Mouse (Mus musculus): ENCODE measurements around the gene Scin.

The Scin gene

DNA sequence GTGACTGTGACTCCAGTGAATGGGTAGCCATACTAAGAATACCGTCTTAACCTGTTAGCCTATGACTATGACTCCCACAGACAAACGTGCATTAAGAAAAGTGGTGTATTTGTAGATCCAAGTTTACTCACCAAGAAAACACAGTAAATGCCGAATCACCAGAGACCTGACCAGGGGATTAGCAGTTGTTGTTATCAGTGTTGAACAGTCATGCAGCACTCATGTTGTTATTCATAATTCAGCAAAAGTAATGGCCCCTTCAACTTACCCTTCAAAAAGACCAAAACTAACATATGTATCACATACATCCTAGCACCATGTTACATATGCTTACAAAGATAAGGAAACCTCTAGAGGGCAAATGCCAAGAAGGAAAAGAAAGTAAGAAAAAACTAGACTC lies 106.6 kb downstream of the Scin start:
- DNase-seq (ENCODE audit: low spot score in 2 of 2) = peak; percentile 22 to 56

GRCm38 (mm10) chr12:40023918-40024317 lies 110.1 kb downstream of the Scin start:
- no peak for DNase-seq (ENCODE audit: low spot score in 2 of 2)

GRCm38 (mm10) chr12:40023014-40023642 lies 110.9 kb downstream of the Scin start:
- no peak for DNase-seq (ENCODE audit: low spot score in 2 of 2)

DNA sequence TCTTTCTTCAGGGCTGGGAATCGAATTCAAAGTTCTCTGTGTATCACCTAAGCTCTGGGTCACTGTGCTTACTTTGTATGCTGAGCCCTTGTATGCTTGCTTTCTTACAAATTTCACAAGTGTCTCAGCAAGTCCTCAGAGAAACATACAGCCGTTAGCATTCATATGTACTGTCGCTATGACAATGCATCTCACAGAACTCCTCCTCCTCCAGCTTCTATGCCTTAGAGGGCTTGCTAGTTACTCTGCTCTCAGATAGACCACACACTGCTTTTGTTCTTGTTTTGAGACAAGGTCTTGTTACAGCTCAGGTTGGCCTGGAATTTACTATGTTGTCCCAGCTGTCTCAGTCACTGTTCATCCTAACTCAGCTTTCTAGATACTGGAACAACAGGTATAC lies 111.7 kb downstream of the Scin start:
- DNase-seq (ENCODE audit: low spot score in 2 of 2) = no peak

GRCm38 (mm10) chr12:40017955-40018505 lies 116.0 kb downstream of the Scin start:
- DNase-seq (ENCODE audit: low spot score in 2 of 2) = no peak

DNA sequence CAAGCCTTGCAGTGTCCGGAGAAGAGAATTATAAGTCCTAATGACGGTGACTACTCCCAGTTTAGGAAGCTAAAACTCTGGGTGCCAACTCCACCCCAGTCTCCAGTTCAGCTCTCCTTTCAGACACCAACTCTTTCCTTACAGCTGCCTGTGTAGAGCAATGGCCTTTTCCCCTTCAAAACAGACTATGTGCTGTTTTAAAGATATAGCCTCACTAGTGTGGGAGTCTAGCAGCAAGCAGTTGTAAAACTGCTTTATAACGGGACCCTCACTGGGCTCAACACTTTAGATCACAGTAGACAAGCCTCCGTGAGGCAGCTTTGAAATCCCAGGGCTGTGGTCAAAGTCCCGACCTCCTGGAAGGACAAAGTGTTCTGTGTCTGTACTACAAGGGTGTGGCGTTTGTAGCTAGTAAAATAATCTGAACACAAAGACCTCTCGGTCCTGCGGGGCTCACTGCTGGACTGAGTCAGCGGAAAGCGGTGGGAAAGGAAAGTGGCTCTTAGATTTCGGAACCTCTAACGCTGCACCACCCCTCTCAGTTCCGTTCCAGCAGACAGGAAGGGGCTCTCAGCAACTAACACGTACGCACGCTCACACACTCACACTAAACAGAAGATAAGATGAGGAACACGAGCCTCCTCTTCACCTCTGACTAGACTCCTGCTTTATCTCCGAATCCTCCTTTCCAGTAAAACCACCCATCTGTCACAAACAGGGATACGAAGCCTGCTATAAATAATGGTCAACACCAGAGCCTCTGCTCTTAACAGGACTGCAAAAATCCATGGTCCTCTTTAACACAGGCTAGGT lies 117.2 kb downstream of the Scin start:
- peak; percentile 65 to 66 for DNase-seq (ENCODE audit: low spot score in 2 of 2)

GRCm38 (mm10) chr12:40016068-40016467 lies 118.0 kb downstream of the Scin start:
- no peak for DNase-seq (ENCODE audit: low spot score in 2 of 2)

GRCm38 (mm10) chr12:40009866-40010265 lies 124.2 kb downstream of the Scin start:
- no peak for DNase-seq (ENCODE audit: low spot score in 2 of 2)
